Mouse (Mus musculus) MN1 (cell line): ENCODE results near the gene Crls1.

Source experiments
- DNase-seq: peaks from one replicate; pipeline ENCODE4 v3.0.0-alpha.2; 2016; ENCODE audit warnings: low spot score

The Crls1 gene

GRCm38 (mm10) chr2:132846407-132847358 lies at the start of gene Crls1:
Crls1 (plus strand) TSS chr2:132846666.
- peak; percentile 95 for DNase-seq

- DNase-seq, result no peak
Observed at GRCm38 (mm10) chr2:132802976-132803375, 43.5 kb upstream of the Crls1 start.

- peak; percentile 97 for DNase-seq
Observed at GRCm38 (mm10) chr2:132815608-132816314, 30.7 kb upstream of the Crls1 start, which contains the start of the genes Trmt6 and Mcm8. Trmt6 (minus strand) TSS chr2:132816055. Mcm8 (plus strand) TSS chr2:132816141.

- no peak for DNase-seq
Observed at GRCm38 (mm10) chr2:132841071-132841470, 5.4 kb upstream of the Crls1 start.

GRCm38 (mm10) chr2:132847581-132847980 lies 1.1 kb downstream of the Crls1 start:
- DNase-seq, result peak; percentile 40

GRCm38 (mm10) chr2:132848361-132848760 lies 1.9 kb downstream of the Crls1 start:
- no peak for DNase-seq

GRCm38 (mm10) chr2:132849141-132849540 lies 2.7 kb downstream of the Crls1 start:
- no peak for DNase-seq

- DNase-seq, result no peak
Observed at GRCm38 (mm10) chr2:132853051-132853450, 6.6 kb downstream of the Crls1 start.

GRCm38 (mm10) chr2:132856333-132856732 lies 9.9 kb downstream of the Crls1 start:
- peak; percentile 39 for DNase-seq

- no peak for DNase-seq
Observed at GRCm38 (mm10) chr2:132860435-132860834, 14.0 kb downstream of the Crls1 start.

- no peak for DNase-seq
Observed at GRCm38 (mm10) chr2:132861456-132861855, 15.0 kb downstream of the Crls1 start.

- no peak for DNase-seq
Observed at GRCm38 (mm10) chr2:132863325-132863724, 16.9 kb downstream of the Crls1 start.

- no peak for DNase-seq
Observed at GRCm38 (mm10) chr2:132867521-132867920, 21.1 kb downstream of the Crls1 start.

- no peak for DNase-seq
Observed at GRCm38 (mm10) chr2:132869682-132870081, 23.2 kb downstream of the Crls1 start.

GRCm38 (mm10) chr2:132870286-132870685 lies 23.8 kb downstream of the Crls1 start:
- DNase-seq, result no peak

GRCm38 (mm10) chr2:132871663-132872062 lies 25.2 kb downstream of the Crls1 start:
- DNase-seq, result no peak

GRCm38 (mm10) chr2:132873657-132874326 lies 27.3 kb downstream of the Crls1 start:
- DNase-seq, result no peak

GRCm38 (mm10) chr2:132876991-132877390 lies 30.5 kb downstream of the Crls1 start:
- no peak for DNase-seq

- peak; percentile 31 for DNase-seq
Observed at GRCm38 (mm10) chr2:132879261-132880044, 33.0 kb downstream of the Crls1 start.

- DNase-seq, result peak; percentile 58
Observed at GRCm38 (mm10) chr2:132880844-132881645, 34.6 kb downstream of the Crls1 start, which contains the start of gene Lrrn4. Lrrn4 (minus strand) TSS chr2:132880891.
